Mouse (Mus musculus): Measurements from ENCODE around the gene Cdnf. TPM values are rescaled to one million over a fixed set of nuclear protein-coding genes. Genes with fewer than 3 reads are reported as not detected.

Gene Cdnf
- under 1 TPM; 0.59 to 0.61 TPM for total RNA-seq (2021)
- long read RNA-seq, experiment 1: 0 reads
- long read RNA-seq, experiment 2: 0 reads

DNA sequence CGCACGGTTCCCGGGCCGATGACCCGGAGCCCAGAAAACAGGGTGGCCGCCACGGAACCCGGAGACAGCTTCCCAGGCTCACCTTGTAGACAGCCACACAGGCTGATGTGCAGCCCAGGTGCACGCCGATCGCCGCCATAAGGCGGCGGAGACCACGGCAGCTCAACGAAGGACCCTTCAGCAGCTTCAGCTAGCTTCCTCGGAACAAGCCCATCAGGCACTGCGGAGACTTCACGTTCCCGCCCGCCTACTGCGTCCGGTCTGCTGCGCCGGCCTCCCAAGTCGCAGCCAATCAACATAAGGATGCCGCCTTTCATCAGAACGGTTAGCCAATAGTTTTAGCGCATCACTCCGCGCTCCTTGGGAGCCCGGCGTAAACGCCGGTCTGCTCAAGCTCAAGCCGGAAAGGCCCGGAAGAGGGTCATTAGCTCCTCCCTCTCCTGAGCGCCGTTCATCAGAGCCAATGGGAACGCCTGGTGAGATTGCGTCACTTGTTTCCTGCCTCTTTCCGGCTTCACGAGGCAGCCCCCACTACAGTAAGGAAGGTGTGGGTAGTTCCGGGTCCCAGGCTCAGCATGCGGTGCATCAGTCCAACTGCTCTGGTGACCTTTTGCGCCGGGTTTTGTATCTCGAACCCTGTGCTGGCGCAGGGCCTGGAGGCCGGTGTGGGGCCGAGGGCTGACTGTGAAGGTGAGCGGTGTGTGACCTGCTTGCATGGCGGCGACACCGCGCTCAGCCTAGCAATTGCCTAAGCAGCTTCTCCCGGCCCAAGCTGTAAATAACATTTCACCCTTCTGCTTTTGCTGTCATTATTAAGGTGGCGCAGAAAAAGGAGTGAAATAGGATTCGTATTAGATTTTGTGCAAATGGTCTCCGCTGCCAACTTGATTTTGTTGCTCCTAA is at the start of gene Cdnf, which contains the start of the genes Gm45902 and Hspa14:
Gene Cdnf, plus strand, starts transcription at position 479 of the 903 bp plus-strand sequence.
Gene Gm45902, minus strand, starts transcription at position 239 of the 903 bp plus-strand sequence.
Gene Hspa14, minus strand, starts transcription at position 263 of the 903 bp plus-strand sequence.
- no peak for TF ChIP-seq CTCF (conservative IDR thresholded peaks at IDR 0.05)
- H3K27ac ChIP-seq: peak within 1 kb of the TSS; percentile 97
- H3K4me3 ChIP-seq: peak within 1 kb of the TSS; percentile 58
- DNase-seq (ENCODE audit: low spot score in 2 of 2): peak; percentile 93 to 98

DNA sequence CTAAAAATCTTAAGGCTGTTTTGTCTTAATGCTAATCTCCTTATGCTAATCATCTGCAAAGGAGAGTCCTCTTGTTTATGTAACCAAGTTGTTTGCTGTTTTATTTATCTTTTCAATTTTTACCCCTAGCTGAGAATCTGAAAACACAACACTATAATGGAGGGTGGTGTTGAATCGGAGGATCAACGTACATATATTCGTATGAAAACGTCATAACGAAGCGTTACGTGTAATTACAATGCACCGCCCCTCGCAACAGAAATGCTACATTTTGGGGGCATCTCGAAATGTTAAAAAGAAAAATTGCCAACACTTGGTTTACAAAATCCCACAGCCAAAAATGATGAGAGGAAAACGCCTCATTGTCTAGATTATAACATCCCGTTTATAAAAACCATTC is 38.9 kb upstream of the Cdnf start:
- no peak for DNase-seq (ENCODE audit: low spot score in 2 of 2)
- no peak for TF ChIP-seq CTCF (conservative IDR thresholded peaks at IDR 0.05)
- H3K27ac ChIP-seq: no peak overlapping the region; the same call in 1 of the 2 replicates
- peak overlapping the region; percentile 77 for H3K4me3 ChIP-seq

DNA sequence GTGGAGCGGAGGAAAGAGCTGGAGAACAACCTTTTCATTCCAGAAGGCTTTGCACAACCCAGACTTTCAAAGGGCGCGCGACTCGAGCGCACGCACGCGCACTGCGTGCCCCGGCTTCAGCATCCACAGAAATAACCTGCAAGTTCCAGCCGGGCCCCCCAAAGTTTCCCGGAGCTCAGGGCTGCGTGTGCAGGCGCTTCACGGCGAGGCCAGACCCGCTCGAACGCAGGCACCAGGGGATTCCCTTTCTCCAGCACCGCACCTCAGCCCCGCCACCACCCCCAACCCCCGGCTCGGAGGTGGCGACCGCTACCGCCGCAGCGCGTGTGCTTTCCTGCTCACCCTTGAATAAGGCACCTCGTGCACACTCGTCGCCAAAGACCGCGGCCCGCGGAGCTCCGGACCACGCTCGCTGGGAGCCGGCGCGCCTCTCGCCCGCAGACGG is 38.4 kb upstream of the Cdnf start:
- peak; percentile 27 to 66 for DNase-seq (ENCODE audit: low spot score in 2 of 2)
- TF ChIP-seq CTCF (conservative IDR thresholded peaks at IDR 0.05): no peak
- Histone ChIP-seq H3K4me3 (peak overlapping the region; percentile 77), H3K27ac (peak overlapping the region; percentile 86)

DNA sequence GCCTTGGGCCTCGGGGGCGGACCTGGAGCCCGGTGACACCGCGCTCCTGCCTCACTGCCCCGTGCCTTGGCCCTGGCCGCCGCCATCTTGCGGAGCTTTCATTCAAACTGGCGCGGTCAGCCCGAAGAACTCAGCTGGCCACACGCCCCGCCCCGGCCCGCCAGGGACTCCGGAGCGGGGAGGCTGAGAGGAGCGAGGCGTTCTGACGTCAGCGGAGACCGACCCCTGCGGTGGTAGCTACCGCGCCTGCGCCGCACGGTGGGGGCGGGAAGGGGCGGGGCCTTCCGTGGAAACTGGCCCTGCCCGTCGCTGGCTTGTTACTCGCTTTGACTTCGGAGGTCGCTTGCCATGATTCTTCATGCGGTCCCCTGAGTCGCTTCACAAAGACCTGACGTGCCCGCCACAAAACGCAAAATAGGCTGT is 38.0 kb upstream of the Cdnf start, which contains the start of gene Suv39h2:
Gene Suv39h2, minus strand, starts transcription at position 171 of the 423 bp plus-strand sequence.
- peak within 1 kb of the TSS; percentile 86 for H3K27ac ChIP-seq
- H3K4me3 ChIP-seq: peak within 1 kb of the TSS; percentile 77
- no peak for TF ChIP-seq CTCF (conservative IDR thresholded peaks at IDR 0.05)
- DNase-seq (ENCODE audit: low spot score in 2 of 2): peak; percentile 95 to 97

DNA sequence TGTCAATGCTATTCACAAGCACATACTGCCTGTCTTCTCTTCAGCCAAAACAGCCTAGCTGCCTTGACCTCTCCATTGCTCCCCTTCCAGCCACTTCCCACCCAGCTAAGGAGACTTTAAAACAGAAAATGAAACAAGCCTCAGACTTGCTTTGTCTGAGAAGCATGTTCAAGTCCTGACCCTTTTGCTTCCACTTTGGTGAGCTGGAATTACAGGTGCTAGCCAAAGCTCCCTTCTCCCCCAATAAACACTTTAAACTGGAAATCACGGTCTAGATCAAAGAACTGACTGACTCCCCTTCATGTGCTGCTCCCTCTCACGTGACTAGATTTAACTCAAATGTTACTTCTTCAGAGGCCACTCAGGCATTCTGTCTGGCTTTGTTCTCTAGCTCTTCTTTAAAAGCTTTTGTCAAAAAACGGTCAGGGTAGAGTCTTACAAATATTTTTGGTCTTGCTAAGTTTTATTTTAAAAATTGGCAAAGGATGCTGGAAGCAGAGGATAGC is 37.0 kb upstream of the Cdnf start:
- no peak for DNase-seq (ENCODE audit: low spot score in 2 of 2)
- Histone ChIP-seq H3K4me3 (peak overlapping the region; percentile 77), H3K27ac (peak overlapping the region; percentile 86; the same call in 1 of the 2 replicates)
- no peak for TF ChIP-seq CTCF (conservative IDR thresholded peaks at IDR 0.05)

DNA sequence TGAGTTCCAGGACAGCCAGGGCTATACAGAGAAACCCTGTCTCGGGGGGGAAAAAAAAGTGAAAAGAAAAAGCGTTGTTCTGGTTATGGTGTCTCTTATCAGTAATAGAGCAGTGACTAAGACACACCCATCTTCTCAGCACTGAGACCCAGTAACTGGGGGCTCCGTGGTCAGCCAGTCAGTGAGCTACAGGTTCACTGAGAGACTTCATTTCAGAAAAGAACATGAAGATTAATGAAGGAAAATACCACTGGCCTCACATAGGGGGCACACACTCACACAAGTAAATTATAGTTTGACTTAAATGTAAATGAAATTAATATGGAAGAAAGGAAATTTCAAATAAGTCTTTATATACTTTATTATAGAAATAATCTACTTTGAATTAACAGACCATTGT is 32.6 kb upstream of the Cdnf start:
- peak; percentile 60 for TF ChIP-seq CTCF (conservative IDR thresholded peaks at IDR 0.05)
- Histone ChIP-seq H3K4me3 (no peak overlapping the region), H3K27ac (no peak overlapping the region)
- DNase-seq (ENCODE audit: low spot score in 2 of 2): no peak

DNA sequence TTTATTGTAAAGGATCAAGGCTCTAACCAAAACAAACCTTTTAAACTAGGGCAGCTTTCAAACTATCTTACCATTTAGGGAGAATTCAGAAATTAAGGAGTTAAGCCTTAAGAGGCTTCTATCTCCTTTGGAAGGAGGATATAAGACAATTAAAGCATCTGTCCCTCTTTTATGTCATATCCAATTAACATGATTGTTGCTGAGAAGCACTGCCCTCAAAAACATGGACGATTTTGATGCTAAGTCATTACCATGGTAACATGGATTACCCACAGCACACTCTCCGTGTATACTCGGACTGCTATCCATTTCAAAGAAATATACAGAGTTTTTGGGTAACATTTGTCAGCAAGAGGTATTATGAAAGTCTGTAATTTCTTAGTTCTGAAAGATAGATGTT is 23.0 kb upstream of the Cdnf start:
- Histone ChIP-seq H3K27ac (no peak overlapping the region), H3K4me3 (no peak overlapping the region)
- no peak for DNase-seq (ENCODE audit: low spot score in 2 of 2)
- TF ChIP-seq CTCF (conservative IDR thresholded peaks at IDR 0.05): no peak

DNA sequence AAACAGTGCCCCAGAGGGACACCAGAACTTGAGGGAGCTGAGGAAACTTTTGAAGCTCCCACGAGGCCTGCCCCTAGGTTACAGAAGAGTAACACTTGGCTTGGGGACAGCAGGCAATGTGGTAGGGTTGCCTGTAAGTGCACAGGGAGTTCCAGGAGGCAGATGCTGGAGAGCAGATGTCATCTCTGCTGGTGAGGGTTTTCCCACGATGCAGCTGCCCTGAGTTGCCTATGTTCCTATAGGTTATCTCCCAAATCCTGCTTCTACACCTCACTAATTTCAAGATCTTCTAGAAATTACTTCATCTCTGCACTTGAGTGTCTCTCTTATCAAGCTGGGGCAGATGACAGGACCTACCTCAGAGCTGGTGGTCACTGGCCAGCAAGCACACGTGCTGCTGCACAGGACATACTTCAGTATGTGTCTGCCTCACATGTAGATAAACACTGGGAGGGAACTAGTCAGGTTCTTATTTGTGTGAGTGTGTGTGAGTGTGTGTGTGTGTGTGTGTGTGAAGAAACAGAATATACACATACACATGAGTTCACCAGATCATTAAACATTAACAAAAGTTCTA is 18.9 kb upstream of the Cdnf start:
- no peak for DNase-seq (ENCODE audit: low spot score in 2 of 2)
- no peak overlapping the region for H3K27ac ChIP-seq
- TF ChIP-seq CTCF (conservative IDR thresholded peaks at IDR 0.05): no peak
- no peak overlapping the region for H3K4me3 ChIP-seq

DNA sequence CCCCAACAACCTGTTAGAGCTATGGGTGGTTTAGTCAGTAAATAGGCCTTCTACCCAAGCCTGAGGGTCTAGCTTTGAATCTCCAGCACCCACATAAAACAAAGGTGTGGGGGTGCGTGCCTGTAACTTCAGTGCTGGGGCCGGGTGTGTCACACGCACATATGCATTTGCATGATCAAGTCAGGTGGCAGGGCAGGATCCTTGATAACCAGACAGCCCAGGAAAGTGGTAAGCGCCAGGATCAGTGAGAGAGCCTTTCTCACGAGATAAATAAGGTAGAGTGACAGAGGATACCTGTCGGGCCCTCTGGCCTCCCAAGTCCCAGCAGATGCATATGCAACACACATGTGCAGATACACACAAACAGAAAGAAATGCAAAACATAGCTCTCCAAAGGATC is 13.3 kb upstream of the Cdnf start:
- DNase-seq (ENCODE audit: low spot score in 2 of 2): no peak
- no peak overlapping the region for H3K27ac ChIP-seq
- H3K4me3 ChIP-seq: no peak overlapping the region
- no peak for TF ChIP-seq CTCF (conservative IDR thresholded peaks at IDR 0.05)

DNA sequence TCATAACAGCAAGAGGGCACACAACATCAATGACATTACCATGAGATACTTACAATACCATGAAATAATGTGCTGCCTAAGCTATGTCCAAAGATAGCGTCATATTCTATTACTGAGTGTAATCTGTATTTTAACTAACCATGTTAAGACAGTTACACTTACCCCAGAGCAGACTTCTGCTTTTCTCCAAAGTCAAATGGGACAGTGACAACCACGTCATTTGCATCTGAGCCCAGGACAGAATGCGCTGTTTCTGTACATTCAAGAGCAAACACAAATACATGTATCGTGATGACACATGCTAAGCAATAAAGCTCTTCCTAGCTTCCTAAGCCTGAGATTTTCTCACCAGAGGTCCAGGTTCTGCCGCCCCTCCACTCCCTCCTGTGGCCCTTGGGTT is 11.9 kb upstream of the Cdnf start:
- no peak for TF ChIP-seq CTCF (conservative IDR thresholded peaks at IDR 0.05)
- no peak overlapping the region for H3K4me3 ChIP-seq
- DNase-seq (ENCODE audit: low spot score in 2 of 2): no peak
- H3K27ac ChIP-seq: no peak overlapping the region

DNA sequence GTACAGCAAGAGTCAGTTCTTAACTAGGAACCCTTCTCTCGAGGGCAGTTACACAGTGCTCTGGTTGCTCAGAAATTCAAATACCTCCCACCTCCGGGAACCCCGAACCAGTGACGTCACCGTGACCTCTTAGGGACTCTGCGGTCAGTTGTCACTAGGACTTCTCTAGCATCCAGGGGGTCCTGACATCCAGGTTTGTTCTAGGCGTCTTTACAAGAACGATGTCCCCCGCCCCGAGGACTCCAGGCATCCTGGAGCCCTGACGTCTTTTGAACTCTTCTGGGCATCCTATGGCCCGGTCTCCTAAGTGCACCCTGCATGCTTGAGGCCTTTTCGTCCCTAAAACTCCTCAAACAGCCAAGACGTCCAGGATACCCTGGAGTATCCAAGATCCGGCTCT is 754 bp upstream of the Cdnf start:
- peak overlapping the region; percentile 89 for H3K27ac ChIP-seq
- H3K4me3 ChIP-seq: peak overlapping the region; percentile 58
- no peak for TF ChIP-seq CTCF (conservative IDR thresholded peaks at IDR 0.05)
- no peak for DNase-seq (ENCODE audit: low spot score in 2 of 2)

DNA sequence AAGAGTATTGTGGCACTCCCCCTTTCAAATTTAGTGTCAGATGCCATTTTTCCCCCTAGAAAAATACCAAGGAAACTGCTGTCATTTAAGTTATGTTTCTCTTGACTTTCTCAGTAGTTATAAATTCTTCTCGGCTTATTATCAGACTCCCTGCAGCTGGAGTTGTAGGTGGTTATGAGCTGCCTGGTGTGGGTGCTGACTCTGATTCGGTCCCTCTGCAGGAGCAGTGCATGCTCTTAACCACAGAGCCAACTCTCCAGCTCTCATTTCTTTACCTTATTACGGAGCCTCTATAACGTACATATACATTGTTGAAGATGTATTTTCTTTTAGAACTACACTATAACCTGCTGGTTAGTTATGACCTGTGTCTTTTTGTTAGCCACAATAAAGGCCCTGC is 9.7 kb downstream of the Cdnf start:
- Histone ChIP-seq H3K27ac (no peak overlapping the region), H3K4me3 (no peak overlapping the region)
- no peak for TF ChIP-seq CTCF (conservative IDR thresholded peaks at IDR 0.05)
- no peak for DNase-seq (ENCODE audit: low spot score in 2 of 2)

DNA sequence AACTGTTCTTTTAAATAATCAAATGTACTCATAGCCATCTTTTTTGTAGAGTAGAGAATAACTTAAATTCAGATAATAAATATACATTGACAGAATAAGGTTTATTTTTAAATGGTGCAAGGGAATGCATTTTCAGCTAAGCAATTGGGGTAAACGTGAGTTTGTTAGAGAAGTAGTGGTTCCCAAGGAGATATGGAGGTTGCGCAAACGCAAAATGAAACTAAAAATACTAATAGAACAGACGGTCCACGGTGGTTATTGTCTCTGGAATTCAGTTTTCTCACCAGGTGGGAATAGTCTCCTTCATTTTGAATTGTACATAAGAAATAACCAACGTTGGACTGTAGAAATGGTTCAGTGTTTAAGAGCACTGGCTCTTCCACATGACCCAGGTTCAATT is 13.5 kb downstream of the Cdnf start:
- Histone ChIP-seq H3K4me3 (no peak overlapping the region), H3K27ac (no peak overlapping the region)
- no peak for TF ChIP-seq CTCF (conservative IDR thresholded peaks at IDR 0.05)
- DNase-seq (ENCODE audit: low spot score in 2 of 2): no peak

Measured in layer of hippocampus, adult 2 months (tissue).